Mouse (Mus musculus) lung, postnatal 0 days (tissue): ENCODE data around the gene 1500011B03Rik. TPM values are rescaled to one million over a fixed set of nuclear protein-coding genes. Genes with fewer than 3 reads are reported as not detected.
A peak's percentile ranks its signal among the peaks of the same experiment; 100 is the strongest.

ENCODE experiments used
- ATAC-seq: fragments of 200-750 bp; cut with Nextera tagmentation; 2 replicates; pipeline ENCODE4 v1.8.0; 2017; ENCODE audit warnings: moderate library complexity
- DNase-seq: peaks from one replicate; pipeline ENCODE4 v3.0.0-alpha.2; 2016; ENCODE audit warnings: low spot score
- H3K27ac ChIP-seq: fragments of 300-500 bp; sonication (generic); 2 replicates; pipeline ENCODE4 v1.5.1; 2014; ENCODE audit warnings: antibody characterized with exemption, mild to moderate bottlenecking, low read length, mixed read lengths
- H3K27me3 ChIP-seq: fragments of 300-500 bp; sonication (generic); replicated peaks from 2 replicates; pipeline ENCODE4 v1.6.1; 2014; ENCODE audit warnings: low read length, mixed read lengths; ENCODE audit not compliant: insufficient read depth
- H3K36me3 ChIP-seq: fragments of 300-500 bp; sonication (generic); 2 replicates; pipeline ENCODE4 v1.6.1; 2014; ENCODE audit warnings: low read length, mixed read lengths; ENCODE audit not compliant: insufficient read depth
- H3K4me1 ChIP-seq: fragments of 300-500 bp; sonication (generic); 2 replicates; pipeline ENCODE4 v1.6.1; 2014; ENCODE audit warnings: antibody characterized with exemption, low read depth, low read length, mixed read lengths; ENCODE audit not compliant: insufficient read depth
- H3K4me2 ChIP-seq: fragments of 300-500 bp; sonication (generic); replicated peaks from 2 replicates; pipeline ENCODE4 v1.6.1; 2014; ENCODE audit warnings: low read depth, mild to moderate bottlenecking, low read length, moderate library complexity, mixed read lengths
- H3K4me3 ChIP-seq: fragments of 300-500 bp; sonication (generic); 2 replicates; pipeline ENCODE4 v1.5.1; 2014; ENCODE audit warnings: low read depth, low read length
- H3K9ac ChIP-seq: fragments of 300-500 bp; sonication (generic); replicated peaks from 2 replicates; pipeline ENCODE4 v1.6.1; 2014; ENCODE audit warnings: low read depth, mild to moderate bottlenecking
- H3K9me3 ChIP-seq: fragments of 300-500 bp; sonication (generic); 2 replicates; pipeline ENCODE4 v1.6.1; 2016; ENCODE audit warnings: low read length, mixed read lengths
- CTCF ChIP-seq: IDR thresholded peaks from 2 replicates; pipeline ENCODE4 v1.5.1; 2016; ENCODE audit warnings: antibody characterized with exemption, mild to moderate bottlenecking
- EP300 ChIP-seq: IDR thresholded peaks from 2 replicates; pipeline ENCODE4 v1.6.1; 2016; ENCODE audit warnings: antibody characterized with exemption, mild to moderate bottlenecking, control low read depth
- WGBS: fragments of 180-500 bp; shearing (Covaris S2); extraction: QIAGEN DNeasy Blood & Tissue Kit; methylation state at CpG from one replicate; pipeline ENCODE4 v1.1.7; 2014; 5-methylcytosine and 5-hydroxymethylcytosine counted together
- polyA plus RNA-seq: library from polyadenylated mRNA; unstranded; fragments of >200 nt; fragmentation: Nextera tagmentation; extraction: Ambion mirVana; gene quantifications from 2 replicates; pipeline ENCODE4 v1.2.1, GENCODE M21; 2015

Gene 1500011B03Rik
- polyA plus RNA-seq, 1 experiment from 2014 or later = 97.5 TPM

GRCm38 (mm10) chr5:114809826-114810225 is 13.4 kb downstream of the 1500011B03Rik start:
- ATAC-seq (no peak), DNase-seq (no peak)
- Histone ChIP-seq H3K4me2 (no peak overlapping the region), H3K27me3 (no peaks in the 10 kb centered on the region), H3K4me1 (peaks cover 4% of the 10 kb centered on the region; the same call in 1 of the 2 replicates), H3K9ac (no peak overlapping the region), H3K4me3 (no peak overlapping the region), H3K36me3 (no peaks in the 10 kb centered on the region), H3K27ac (no peak overlapping the region), H3K9me3 (no peaks in the 10 kb centered on the region)
- WGBS = 92% methylated on average over 5 of the region's 5 CpGs
- TF ChIP-seq CTCF (no peak), EP300 (no peak)

DNA sequence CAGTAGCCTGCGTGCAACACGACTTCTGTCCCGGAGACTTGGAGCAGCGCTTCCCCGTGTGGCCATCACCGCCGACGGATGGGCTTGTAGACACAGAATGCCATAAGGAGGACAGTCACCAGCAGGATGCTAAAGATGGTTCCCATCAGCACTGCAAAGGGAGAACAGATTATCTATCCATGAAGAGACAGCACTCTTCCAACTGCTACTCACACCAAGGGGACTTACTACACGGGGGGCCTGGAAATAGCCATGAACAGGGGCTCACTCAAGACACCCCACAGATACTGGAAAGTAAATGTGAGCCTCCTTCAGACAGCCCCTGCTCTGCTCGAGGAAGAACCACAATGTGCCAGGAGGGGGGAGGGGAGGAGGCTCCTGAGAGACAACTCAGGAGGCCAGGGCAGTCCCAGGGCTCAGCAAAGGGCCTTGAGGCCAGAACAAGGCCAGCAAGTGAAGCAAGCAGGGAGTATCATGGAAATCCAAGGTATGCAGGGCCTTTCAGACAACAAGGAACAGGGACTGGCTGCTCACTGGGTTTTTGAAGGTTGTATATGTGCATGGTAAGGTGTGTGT is 14.0 kb downstream of the 1500011B03Rik start:
- Histone ChIP-seq H3K9me3 (no peaks in the 10 kb centered on the region), H3K27me3 (no peaks in the 10 kb centered on the region), H3K27ac (no peak overlapping the region), H3K36me3 (peaks cover 2% of the 10 kb centered on the region), H3K4me1 (peaks cover 4% of the 10 kb centered on the region; the same call in 1 of the 2 replicates), H3K4me3 (no peak overlapping the region), H3K4me2 (no peak overlapping the region), H3K9ac (no peak overlapping the region)
- no peak for ATAC-seq
- TF ChIP-seq CTCF (no peak), EP300 (no peak)
- WGBS = 75% methylated on average over 10 of the region's 10 CpGs
- DNase-seq = no peak

DNA sequence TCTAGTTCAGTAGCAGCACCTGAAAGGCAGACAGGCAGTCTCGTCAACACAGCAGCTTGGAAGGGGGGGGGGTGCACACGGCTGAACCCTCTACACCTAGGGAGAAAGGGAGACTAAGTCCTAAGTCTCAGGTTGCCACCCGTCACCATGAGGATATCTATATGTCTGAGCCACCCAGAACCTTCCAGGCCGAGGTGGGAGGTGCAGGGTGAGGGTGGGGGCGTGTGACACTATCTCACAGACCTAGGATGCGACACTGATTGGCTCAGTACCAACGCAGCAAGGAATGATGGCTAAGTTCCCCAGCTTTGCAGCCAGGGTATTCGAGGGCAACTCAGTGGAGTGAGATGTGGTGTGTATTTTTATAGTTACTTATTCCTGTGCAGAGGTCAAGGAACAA is 14.9 kb downstream of the 1500011B03Rik start:
- 78% methylated on average over 8 of the region's 8 CpGs for WGBS
- no peak for DNase-seq
- Histone ChIP-seq H3K4me3 (no peak overlapping the region), H3K27ac (no peak overlapping the region), H3K9me3 (no peaks in the 10 kb centered on the region), H3K36me3 (peaks cover 10% of the 10 kb centered on the region), H3K9ac (no peak overlapping the region), H3K4me1 (peaks cover 4% of the 10 kb centered on the region; the same call in 1 of the 2 replicates), H3K4me2 (no peak overlapping the region), H3K27me3 (no peaks in the 10 kb centered on the region)
- no peak for ATAC-seq
- no peak for TF ChIP-seq CTCF

- Histone ChIP-seq H3K4me1 (peaks cover 4% of the 10 kb centered on the region; the same call in 1 of the 2 replicates), H3K27ac (no peak overlapping the region), H3K27me3 (no peaks in the 10 kb centered on the region), H3K9me3 (no peaks in the 10 kb centered on the region), H3K4me3 (no peak overlapping the region), H3K36me3 (peaks cover 14% of the 10 kb centered on the region), H3K4me2 (no peak overlapping the region), H3K9ac (no peak overlapping the region)
- DNase-seq = no peak
- 68% methylated on average over 6 of the region's 6 CpGs for WGBS
- TF ChIP-seq CTCF = no peak
- TF ChIP-seq EP300 = no peak
- no peak for ATAC-seq
Observed at GRCm38 (mm10) chr5:114807893-114808292, 15.4 kb downstream of the 1500011B03Rik start.

GRCm38 (mm10) chr5:114807468-114807867 is 15.8 kb downstream of the 1500011B03Rik start:
- Histone ChIP-seq H3K36me3 (peaks cover 18% of the 10 kb centered on the region), H3K9me3 (no peaks in the 10 kb centered on the region), H3K27ac (0 out of 2 replicates have a peak overlapping the region, but pooled peaks have one; percentile 81), H3K4me3 (no peak overlapping the region), H3K27me3 (no peaks in the 10 kb centered on the region), H3K4me1 (peaks cover 4% of the 10 kb centered on the region; the same call in 1 of the 2 replicates), H3K4me2 (no peak overlapping the region), H3K9ac (no peak overlapping the region)
- WGBS = 34% methylated on average over 8 of the region's 8 CpGs
- no peak for DNase-seq
- no peak for TF ChIP-seq EP300
- TF ChIP-seq CTCF = no peak
- no peak for ATAC-seq

GRCm38 (mm10) chr5:114807063-114807462 is 16.2 kb downstream of the 1500011B03Rik start:
- H3K4me2 ChIP-seq = no peak overlapping the region
- H3K36me3 ChIP-seq = peaks cover 22% of the 10 kb centered on the region
- H3K27ac ChIP-seq = peak overlapping the region; percentile 81; the same call in 1 of the 2 replicates
- TF ChIP-seq EP300 (no peak), CTCF (no peak)
- H3K27me3 ChIP-seq = no peaks in the 10 kb centered on the region
- no peak overlapping the region for H3K9ac ChIP-seq
- 53% methylated on average over 9 of the region's 9 CpGs for WGBS
- DNase-seq (no peak), ATAC-seq (no peak)
- H3K4me1 ChIP-seq = peaks cover 4% of the 10 kb centered on the region; the same call in 1 of the 2 replicates
- H3K4me3 ChIP-seq = no peak overlapping the region
- no peaks in the 10 kb centered on the region for H3K9me3 ChIP-seq
